Mouse (Mus musculus): ENCODE measurements around the gene Ccdc74a. TPM values are rescaled to one million over a fixed set of nuclear protein-coding genes. Genes with fewer than 3 reads are reported as not detected.
"Not testable (repeated sequence)": the region's sequence is repeated elsewhere in the genome, so short reads cannot be mapped to it uniquely, and the experiment has no call there.

The Ccdc74a gene
- total RNA-seq (2021) = under 1 TPM in 1 of 2 experiments, not detected in 1; 0.60 TPM

- intact Hi-C loops (cut with DNase I) = loop anchor here (5.0 kb wide), 2 partner anchors 81 to 161 kb away; no protein-coding TSS in a partner anchor
- DNase-seq = peak; percentile 80 to 82
Observed at GRCm38 (mm10) chr16:17646310-17647114, at the start of gene Ccdc74a. TSS of gene Ccdc74a (plus strand) at chr16:17646470.

DNA sequence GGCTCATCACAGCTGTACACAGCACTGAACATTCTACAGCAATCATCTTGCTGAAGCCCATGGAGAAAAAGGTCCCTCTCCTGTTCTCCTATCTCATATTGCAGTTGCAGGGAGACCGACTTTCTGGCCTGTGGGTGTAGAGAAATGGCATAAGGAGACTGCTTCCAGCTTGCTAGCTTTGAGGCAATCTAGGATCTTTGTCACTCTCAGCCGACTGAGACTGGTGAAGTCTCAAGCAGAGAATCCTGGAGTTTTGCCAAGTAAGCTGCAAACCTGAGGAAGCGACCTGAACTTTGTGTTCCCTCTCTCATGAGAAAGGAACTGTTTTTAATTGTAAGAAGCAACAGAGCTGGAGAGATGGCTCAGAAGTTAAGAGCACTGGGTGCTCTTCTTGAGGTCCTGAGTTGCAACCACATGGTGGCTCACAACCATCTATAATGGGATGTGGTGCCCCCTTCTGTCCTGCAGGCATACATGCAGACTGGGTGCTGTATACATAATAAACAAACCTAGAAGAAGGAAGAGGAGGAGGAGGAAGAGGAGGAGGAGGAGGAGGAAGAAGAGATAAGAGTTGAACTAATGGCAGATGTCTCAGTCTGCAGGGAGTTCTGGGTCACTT lies 45.2 kb upstream of the Ccdc74a start:
- intact Hi-C loops (cut with DNase I) = no loop called here
- no peak for DNase-seq

- intact Hi-C loops (cut with DNase I) = no loop called here
- no peak for DNase-seq
Observed at GRCm38 (mm10) chr16:17604941-17605340, 41.3 kb upstream of the Ccdc74a start.

DNA sequence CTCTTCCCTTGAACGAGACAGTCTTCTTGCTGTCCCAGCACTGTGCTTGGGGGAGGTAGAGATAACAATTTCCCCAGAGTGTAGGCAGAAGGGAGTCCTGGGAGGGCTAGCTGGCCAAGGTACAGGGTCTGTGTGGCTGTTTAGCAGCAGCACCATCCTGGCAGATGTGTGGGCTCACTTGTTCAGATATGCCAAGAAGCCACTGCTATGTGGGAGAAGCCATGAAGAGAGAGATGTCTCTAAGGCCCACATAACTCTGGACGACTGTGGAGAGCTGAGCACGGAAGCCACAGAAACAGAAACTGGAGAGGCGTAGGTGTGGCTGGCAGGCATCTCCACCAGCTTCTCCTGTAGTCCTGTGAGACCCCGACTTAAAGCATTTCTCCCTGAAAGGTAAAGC lies 40.6 kb upstream of the Ccdc74a start:
- intact Hi-C loops (cut with DNase I) = no loop called here
- no peak for DNase-seq

- intact Hi-C loops (cut with DNase I) = no loop called here
- no peak for DNase-seq
Observed at GRCm38 (mm10) chr16:17611383-17611782, 34.9 kb upstream of the Ccdc74a start.

DNA sequence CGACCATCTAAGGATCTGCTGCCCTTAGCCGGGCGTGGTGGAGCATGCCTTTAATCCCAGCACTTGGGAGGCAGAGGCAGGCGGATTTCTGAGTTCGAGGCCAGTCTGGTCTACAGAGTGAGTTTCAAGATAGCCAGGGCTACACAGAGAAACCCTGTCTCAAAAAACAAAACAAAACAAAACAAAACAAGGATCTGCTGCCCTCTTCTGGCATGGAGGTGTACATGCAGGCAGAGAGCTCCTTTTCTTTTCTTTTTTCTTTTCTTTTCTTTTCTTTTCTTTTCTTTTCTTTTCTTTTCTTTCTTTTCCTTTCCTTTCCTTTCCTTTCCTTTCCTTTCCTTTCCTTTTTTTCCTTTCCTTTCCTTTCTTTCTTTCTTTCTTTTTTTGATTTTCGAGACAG lies 31.5 kb upstream of the Ccdc74a start:
- intact Hi-C loops (cut with DNase I) = loop anchor here (5.0 kb wide), 1 partner anchor 198 kb away; no protein-coding TSS in a partner anchor
- DNase-seq = not testable (repeated sequence)

- intact Hi-C loops (cut with DNase I) = loop anchor here (2.0 to 5.0 kb wide), 2 partner anchors 57 to 196 kb away; no protein-coding TSS in a partner anchor
- no peak for DNase-seq
Observed at GRCm38 (mm10) chr16:17616212-17616611, 30.1 kb upstream of the Ccdc74a start.

DNA sequence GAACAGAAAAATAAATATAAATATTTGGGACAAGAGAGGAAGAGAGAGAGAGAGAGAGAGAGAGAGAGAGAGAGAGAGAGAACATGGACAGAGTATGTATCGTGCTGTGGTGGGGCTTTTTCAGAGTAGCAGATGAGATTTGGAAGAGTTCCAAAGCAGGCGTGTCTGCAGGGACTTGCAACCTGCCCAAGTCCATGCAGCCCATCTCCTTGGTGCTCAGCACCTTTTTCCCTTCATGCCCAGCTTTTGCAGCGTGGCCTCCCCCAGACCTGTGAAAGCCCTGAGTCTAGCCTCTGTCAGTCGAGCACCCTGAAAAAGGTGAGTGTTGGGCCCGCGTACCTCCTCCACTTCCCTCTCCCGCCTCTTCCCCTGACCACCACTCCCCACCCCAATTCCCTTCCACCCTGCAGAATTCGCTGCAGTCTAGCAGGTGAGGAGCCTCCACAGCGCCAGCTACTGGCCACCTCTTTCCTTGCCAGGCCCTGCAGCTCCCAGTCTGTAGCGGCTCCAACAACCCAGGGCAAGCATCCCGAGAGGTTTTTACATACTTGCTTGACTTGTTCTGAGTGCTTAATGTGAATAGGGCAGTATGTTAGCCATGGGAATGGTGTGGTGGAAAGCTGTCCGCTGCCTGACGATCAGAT lies 28.2 kb upstream of the Ccdc74a start:
- intact Hi-C loops (cut with DNase I) = loop anchor here (2.0 to 5.0 kb wide), 2 partner anchors 59 to 194 kb away; no protein-coding TSS in a partner anchor
- peak; percentile 16 to 34 for DNase-seq

DNA sequence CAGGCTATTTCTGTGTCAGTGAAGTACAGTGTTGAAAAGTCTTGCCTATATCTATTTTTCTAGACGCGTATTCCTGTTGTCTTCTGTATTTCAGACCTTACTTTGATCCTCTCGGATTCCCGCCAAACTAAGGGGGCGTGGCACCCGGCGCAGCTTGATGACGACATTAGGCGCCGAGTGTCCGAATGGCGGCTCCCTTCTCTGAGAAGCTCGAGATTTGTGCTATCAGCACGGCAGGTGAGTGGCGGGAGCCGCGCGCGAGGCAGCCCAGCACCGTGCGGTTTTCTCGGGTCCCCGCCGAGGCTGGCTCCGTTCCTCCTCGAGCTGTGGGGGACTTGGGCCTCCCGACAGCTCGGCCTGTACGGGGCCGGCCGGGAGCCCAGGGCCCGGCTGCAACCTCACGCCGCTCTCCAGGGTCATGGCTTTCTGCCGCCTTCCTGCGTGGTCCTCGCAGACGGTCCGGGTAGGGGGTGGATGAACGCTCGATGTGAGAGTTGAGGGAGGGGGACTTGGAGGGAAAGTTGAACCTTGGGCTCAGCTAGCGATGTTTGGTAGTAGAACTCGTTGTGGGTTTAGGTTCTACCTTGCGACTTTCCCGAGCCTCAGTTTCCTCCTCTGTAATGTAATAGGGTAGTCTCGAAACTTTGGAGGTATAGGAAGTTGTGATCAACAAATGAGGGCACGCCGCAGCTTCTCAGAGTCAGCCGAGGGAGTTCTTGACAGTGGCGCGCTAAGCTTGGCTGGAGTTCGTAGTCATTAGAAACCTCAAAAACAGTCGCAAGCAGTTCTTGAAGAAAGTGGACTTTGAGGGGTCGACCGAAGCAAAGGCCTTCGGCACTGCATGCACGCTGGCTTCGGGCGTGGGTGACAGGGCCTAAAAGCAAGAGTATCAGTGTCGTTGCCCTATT lies 26.8 kb upstream of the Ccdc74a start, which contains the start of gene Smpd4:
Gene Smpd4, plus strand, starts transcription at position 157 of the 908 bp plus-strand sequence.
- DNase-seq = peak; percentile 93 to 98
- intact Hi-C loops (cut with DNase I) = loop anchor here (5.0 kb wide), 1 partner anchor 193 kb away; no protein-coding TSS in a partner anchor

DNA sequence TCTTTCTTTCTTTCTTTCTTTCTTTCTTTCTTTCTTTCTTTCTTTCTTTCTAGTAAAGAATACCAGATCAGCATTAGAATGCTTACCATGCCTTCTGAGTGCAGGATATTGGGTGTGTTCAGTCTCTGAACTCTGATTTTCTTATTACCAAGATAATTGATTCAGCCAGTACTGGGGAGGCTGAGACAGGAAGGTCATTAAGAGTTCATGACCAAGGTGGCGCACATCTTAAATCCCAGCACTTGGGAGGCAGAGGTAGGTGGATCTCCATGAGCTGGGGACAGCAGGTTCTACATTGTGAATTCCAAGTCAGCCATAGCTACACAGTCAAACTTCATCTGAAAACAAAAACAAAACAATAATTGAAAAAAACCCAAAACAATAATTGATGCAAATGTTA lies 24.3 kb upstream of the Ccdc74a start:
- no peak for DNase-seq
- intact Hi-C loops (cut with DNase I) = no loop called here

- DNase-seq = no peak
Observed at GRCm38 (mm10) chr16:17625488-17626268, 20.6 kb upstream of the Ccdc74a start.

DNA sequence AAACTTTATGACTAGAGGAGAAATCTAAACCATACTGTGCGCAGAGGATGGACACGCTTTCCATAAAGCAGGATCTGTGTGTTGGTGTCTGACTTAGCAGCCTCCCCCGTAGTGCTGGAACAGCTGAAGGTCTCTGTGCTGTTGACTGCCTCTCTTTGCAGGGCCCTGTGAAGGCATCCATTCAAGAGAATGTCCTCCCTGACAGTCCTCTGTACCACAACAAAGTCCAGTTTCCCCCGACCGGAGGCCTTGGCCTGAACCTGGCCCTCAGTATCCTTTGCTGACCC lies 20.1 kb upstream of the Ccdc74a start:
- DNase-seq = no peak
- intact Hi-C loops (cut with DNase I) = no loop called here

More at GRCm38 (mm10) chr16:17625488-17626268, 20.6 kb upstream of the Ccdc74a start:
- intact Hi-C loops (cut with DNase I) = no loop called here

DNA sequence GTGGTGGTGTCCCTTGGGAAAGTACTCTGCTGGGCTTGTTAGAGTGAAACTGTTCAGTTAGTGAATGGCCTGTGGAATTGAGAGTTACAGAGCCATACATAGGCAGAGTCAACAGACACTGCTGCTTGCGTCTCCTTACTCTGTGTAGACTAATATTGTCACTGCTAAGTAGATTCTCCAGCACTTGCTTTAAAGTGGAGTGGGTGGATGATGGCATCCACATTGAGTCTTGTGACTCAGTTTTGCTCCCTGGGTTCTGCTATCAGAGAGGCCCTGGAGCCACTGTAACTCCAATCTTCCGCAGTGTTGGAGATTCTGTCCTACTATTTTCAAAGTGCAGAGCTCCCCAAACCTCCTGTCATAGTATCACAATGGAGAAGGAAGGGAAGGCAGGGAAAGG lies 13.7 kb upstream of the Ccdc74a start:
- intact Hi-C loops (cut with DNase I) = no loop called here
- no peak for DNase-seq

DNA sequence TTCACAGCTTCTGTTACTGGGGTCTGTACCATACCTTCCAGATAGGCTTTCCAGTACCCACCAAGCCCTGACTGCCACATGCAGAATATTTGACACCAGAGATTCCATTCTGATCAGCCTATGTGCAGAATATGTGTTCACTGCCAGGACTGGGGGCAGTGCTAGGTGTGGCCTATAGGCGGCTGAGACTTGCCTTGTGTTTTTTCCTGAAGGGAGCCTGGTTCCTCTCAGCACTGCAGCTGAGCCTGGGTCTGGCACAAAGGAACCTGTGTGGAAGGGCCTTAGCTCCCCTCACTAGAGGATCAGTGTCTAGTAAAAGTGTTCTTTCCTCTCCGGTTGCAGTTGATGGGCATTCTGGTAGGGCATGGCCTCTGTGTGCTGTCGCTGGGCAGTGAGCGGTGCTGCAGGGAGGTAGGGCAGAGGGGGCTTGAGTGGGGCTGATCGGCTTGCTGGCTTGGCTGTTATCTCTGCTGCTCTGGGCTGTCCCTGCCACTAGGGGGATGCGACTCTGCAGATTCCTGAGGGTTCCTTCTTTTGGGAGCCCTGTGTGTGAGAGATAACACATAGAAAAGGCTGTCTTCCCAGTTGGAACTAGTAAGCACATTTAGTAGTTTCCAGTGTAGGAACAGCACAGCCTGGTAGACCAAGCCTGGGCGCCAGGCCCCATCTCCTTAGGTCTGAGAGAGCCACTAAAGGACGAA lies 12.6 kb upstream of the Ccdc74a start:
- intact Hi-C loops (cut with DNase I) = no loop called here
- no peak for DNase-seq

- intact Hi-C loops (cut with DNase I) = no loop called here
- no peak for DNase-seq
Observed at GRCm38 (mm10) chr16:17636904-17637303, 9.4 kb upstream of the Ccdc74a start.

GRCm38 (mm10) chr16:17637610-17638009 lies 8.7 kb upstream of the Ccdc74a start:
- intact Hi-C loops (cut with DNase I) = no loop called here
- no peak for DNase-seq

DNA sequence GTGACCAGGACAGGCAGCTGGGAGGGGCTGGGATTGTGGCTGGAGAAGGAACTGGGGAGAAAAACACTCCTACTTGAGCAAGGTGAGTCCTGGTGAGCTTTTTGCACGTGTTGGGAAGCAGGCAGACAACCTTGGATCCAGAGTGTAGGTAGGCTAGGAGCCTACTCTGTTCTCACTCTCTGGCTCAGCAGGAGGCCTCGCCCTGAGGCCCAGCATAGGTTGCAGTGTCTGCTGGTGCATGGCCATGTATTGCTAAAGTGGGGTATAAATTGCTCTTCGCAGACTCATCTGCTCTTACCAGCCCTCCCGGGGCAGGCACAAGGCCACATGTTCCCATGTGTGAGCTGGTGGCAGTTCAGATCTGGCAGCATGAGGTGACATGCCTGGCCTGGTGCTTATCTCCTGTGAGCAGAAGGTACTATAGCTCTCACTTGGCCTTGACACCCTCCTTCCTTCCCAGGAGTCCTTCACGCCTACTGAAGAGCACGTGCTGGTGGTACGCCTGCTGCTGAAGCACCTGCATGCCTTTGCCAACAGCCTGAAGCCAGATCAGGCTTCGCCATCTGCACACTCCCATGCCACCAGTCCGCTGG lies 8.1 kb upstream of the Ccdc74a start:
- intact Hi-C loops (cut with DNase I) = no loop called here
- no peak for DNase-seq

DNA sequence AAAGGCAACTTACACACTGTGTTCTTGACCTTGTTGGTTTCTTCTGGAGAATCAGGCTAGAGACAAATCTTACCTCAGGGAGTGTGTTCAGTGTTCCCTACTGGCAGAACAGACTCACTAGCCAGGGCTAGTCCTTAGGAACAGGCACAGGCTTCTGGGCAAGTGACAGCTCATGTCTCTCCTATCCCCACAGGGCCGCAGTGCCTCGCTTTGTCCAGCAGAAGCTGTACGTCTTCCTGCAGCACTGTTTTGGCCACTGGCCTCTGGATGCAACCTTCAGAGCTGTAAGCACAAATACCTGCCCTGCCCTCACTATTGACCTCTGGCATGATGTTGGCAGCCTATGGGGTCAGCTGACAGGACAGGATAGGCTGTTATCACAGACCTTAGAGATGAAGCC lies 7.2 kb upstream of the Ccdc74a start:
- no peak for DNase-seq
- intact Hi-C loops (cut with DNase I) = no loop called here

GRCm38 (mm10) chr16:17639951-17640350 lies 6.3 kb upstream of the Ccdc74a start:
- DNase-seq = no peak
- intact Hi-C loops (cut with DNase I) = no loop called here

All from heart, postnatal 36 days (tissue).